Mouse (Mus musculus) cerebellum, adult 8-10 months (tissue): ENCODE results near the gene Osbpl6.
A peak's percentile ranks its signal among the peaks of the same experiment; 100 is the strongest.

Experiments used
- DNase-seq: peaks from one replicate; pipeline ENCODE4 v3.0.0; 2022

The Osbpl6 gene

GRCm38 (mm10) chr2:76406151-76406936 is at the start of gene Osbpl6:
Osbpl6 (plus strand) TSS chr2:76406508.
- DNase-seq: peak; percentile 75

DNA sequence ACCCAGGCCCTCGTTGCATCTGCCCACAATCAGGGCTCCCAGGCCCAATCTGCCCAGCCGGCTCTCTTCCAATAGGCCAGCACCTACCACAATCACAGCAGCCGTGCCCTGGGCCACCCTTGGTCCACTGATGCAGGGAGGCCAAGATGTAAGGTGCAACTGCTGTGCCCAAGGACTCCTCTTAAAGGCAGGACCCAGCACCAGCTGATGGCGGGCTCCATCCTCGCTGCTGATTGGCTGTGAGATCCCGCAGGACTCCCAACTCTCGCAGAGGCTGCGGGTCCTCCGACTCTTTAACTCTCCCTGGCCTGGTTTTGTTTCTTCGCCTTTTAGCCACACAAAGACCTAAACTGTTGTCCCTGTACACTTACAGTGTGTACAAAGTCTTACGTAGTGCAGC is 46.1 kb upstream of the Osbpl6 start, which contains the start of gene Cyct:
TSS of gene Cyct (minus strand) at position 225 of the 400 bp plus-strand sequence.
- DNase-seq: no peak

- no peak for DNase-seq
Observed at GRCm38 (mm10) chr2:76362111-76362510, 44.2 kb upstream of the Osbpl6 start.

GRCm38 (mm10) chr2:76365811-76366210 is 40.5 kb upstream of the Osbpl6 start:
- DNase-seq: no peak

DNA sequence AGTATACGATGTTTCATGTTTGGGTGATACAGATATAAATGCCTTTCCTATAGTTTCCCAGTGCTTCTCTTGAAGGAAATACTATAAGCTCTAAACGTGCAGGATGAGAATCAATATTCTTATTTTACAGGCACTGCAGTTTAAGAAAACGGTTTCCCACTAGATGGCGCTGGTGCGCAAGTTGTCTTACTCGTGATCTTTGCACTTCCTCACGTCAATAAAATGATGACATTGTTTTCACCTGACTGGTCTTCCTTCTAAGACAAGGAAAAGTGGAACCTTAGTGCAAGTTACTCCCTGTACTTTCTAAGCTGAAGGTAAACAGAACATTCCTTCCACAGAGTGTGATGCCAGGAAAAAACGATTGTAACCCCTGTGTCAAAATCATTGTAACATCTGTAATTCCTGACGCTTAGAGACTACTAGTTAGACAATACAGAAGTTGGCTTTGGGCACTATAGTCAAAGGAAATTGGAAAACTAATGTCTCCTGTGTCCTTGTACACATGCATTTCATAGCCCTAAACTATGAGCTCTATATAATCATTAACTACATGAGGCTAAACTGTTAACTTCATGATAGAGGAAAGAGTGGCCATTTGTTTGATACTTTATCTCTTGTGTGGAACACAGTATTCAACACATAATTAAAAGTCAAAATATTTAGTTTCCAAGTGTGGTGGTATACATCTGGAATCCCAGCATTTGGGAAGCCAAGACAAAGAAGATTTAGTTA is 39.0 kb upstream of the Osbpl6 start:
- peak; percentile 83 for DNase-seq

DNA sequence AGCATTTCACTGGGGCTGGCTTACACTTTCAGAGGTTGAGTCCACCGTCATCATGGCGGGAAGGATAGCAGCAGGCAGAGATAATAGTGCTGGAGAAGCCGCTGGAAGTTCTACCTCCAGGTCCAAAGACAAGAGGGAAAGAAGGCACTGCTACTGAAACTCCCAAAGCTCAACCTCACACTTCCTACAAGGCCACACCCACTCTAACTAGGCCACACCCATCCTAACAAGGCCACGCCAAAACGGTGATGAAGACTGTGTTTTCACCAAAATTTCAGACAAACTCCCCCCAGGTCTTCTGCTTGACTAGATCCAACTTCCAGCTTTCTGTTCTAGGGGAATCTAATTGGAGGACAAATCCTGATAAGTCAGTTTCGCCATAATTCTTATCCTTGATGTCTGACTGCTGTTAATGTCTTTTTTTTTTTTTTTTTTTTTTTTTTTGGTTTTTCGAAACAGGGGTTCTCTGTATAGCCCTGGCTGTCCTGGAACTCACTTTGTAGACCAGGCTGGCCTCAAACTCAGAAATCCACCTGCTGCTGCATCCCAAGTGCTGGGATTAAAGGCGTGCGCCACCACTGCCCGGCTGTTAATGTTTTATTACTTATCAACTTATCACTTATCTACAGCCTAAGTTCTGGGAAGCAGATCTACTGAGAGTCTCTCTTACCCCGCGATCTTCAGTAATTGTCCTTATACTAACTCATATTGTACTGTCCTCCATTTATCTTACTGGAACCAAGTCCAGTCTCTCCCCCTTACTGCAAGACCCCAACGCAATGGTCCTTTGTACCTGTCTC is 37.2 kb upstream of the Osbpl6 start:
- DNase-seq: no peak

- peak; percentile 91 for DNase-seq
Observed at GRCm38 (mm10) chr2:76369821-76370655, 36.3 kb upstream of the Osbpl6 start, which contains the start of gene Rbm45. Rbm45 (plus strand) TSS chr2:76369984.

DNA sequence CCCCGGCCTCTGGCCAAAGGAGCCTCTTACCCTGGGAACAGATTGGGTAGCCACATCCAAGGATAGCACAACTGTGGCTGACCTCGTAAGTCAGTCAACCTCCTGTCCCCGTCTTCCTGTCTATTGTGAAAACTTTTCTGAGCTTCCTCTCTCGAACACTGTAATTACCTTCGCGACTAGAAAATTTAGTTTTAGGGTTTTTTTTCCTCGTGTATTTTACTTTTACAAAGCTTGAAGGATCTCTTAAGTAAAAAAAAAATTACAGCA is 35.7 kb upstream of the Osbpl6 start:
- no peak for DNase-seq

- DNase-seq: no peak
Observed at GRCm38 (mm10) chr2:76372244-76372643, 34.1 kb upstream of the Osbpl6 start.

GRCm38 (mm10) chr2:76374544-76375206 is 31.6 kb upstream of the Osbpl6 start:
- no peak for DNase-seq

DNA sequence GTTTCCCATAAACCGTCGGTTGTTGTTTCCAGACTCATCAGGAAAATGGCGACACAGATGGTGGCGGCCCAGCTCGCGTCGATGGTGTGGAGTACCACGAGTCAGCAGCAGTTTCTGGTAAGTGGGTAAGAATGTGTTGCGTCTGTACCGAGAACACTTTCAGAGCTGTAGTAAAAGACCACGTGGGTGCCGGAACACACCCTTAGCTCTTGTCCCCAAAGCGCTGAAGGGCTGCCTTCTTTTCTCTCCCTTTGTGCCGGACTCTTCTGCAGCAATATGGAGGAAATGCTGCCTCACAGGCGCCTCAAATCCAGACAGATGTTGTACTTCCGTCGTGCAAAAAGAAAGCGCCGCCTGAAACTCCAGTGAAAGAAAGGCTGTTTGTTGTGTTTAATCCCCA is 27.7 kb upstream of the Osbpl6 start:
- no peak for DNase-seq

- no peak for DNase-seq
Observed at GRCm38 (mm10) chr2:76386531-76386930, 19.8 kb upstream of the Osbpl6 start.

DNA sequence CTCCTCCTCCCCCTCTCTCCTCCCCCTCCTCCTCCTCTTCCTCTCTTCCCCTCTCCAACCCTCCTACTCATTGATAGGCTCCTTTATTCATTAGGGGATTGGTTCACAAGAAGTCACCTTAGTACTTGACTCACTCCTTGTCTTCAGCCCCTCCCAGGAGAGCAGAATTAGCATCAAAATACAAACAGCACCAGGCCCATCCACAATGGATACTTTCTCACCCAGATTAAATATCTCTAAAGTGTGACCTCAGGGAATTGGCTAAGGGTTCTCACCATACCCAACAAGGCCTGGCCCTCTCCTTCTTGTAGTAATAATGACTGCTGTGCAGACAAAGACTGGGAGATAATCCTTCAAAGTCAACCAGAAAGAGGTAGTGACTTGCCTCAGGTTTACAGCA is 6.1 kb upstream of the Osbpl6 start:
- no peak for DNase-seq

DNA sequence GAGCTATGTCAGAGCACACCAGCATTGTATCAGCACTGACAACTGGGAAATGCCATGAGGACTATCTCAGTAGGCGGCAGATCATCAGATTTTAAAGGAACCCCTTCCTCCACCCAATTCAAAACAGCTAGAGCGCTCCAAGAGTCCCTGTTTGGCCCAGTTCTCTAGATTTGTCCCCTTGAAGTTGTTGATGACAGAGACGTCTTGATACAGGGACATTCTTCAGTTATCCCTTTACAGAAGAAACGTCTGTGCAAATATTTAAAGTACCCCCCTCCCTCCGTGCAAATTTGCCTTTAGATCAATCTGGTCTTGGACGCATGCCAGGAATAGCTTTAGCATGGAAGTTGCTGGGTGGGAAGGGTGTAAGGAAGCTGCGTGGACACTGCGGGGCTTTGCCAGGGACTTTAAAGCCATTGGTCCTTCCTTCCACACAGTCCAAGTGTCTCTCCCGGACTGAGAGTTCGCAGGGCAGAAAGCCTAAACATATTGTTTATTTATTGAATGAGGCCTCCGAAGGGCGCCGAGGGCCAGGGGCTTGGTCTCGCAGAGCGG is 635 bp upstream of the Osbpl6 start:
- DNase-seq: no peak

- DNase-seq: peak; percentile 79
Observed at GRCm38 (mm10) chr2:76406937-76407441, 681 bp downstream of the Osbpl6 start.

- peak; percentile 33 for DNase-seq
Observed at GRCm38 (mm10) chr2:76409526-76409925, 3.2 kb downstream of the Osbpl6 start.

GRCm38 (mm10) chr2:76409986-76410385 is 3.7 kb downstream of the Osbpl6 start:
- peak; percentile 45 for DNase-seq

- DNase-seq: no peak
Observed at GRCm38 (mm10) chr2:76412924-76413323, 6.6 kb downstream of the Osbpl6 start.

DNA sequence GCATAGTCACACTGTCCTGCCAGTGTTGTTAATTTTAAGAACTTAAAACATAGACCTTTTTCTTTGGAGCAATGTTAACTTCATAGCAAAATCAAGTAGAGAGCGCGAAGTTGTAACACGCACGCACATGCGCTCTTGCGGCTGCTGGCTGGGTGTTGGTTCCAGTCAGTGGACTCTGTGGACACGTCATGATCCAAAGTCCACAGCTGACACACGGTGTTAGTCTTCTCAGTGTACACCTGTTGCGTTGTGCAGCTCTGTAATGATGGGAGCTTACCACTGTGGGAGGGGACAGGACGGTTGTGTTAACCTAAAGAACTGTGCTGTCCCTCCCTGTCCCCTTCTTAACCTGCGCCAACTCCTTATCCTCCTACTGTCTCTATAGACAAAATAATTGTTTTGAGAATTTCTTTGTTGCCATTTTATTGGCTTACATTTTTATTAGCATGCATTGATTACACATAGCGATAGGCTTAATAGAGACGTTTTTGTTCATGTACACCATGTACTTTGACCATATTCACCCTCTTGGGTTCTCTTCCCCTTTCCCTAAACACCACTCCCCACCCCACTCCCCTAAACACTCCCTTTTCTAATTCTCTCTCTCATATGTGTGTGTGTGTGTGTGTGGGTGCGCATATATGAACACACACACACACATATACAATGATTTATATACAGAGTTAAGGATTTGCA is 11.3 kb downstream of the Osbpl6 start:
- no peak for DNase-seq

DNA sequence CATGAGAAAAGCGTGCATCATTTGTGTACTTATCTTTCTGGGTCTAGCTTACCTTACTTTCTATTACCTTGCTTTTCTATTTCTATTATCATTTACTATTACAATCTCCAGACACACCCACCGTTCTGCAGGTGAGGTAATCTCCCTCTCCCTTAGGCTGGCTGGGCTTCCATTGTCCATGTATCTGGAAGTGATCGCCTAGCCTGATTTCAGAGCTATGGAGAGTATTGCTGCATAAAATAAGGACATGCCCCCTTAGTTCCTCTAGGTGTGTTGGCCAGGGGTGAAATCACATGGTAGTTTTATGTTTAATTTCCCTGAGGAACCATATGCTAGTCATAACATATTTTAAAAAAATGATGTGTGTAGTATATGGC is 11.8 kb downstream of the Osbpl6 start:
- no peak for DNase-seq

- no peak for DNase-seq
Observed at GRCm38 (mm10) chr2:76421411-76421924, 15.2 kb downstream of the Osbpl6 start.
